Mouse (Mus musculus) bone marrow, adult 2 months (tissue): ENCODE results near the gene Mak. TPM values are rescaled to one million over a fixed set of nuclear protein-coding genes. Genes with fewer than 3 reads are reported as not detected.

Experiments
- H3K27ac ChIP-seq: fragments of 200-500 bp; 2 replicates; pipeline ENCODE4 v1.5.1; 2012; ENCODE audit warnings: low read depth, mild to moderate bottlenecking, control low read depth, inconsistent platforms, low read length; ENCODE audit not compliant: control insufficient read depth, poor library complexity, insufficient read depth
- H3K4me1 ChIP-seq: fragments of 200-500 bp; 2 replicates; pipeline ENCODE4 v1.6.1; 2011; ENCODE audit warnings: low read length; ENCODE audit not compliant: control insufficient read depth, insufficient read depth
- H3K4me3 ChIP-seq: fragments of 200-500 bp; replicated peaks from 2 replicates; pipeline ENCODE3; 2011; ENCODE audit warnings: mild to moderate bottlenecking, low read depth, low read length, control low read depth; ENCODE audit not compliant: control insufficient read depth
- CTCF ChIP-seq: fragments of 200-500 bp; IDR thresholded peaks from 2 replicates; pipeline ENCODE4 v1.5.1; 2011; ENCODE audit warnings: low read length, control low read depth; ENCODE audit not compliant: control insufficient read depth, insufficient read depth
- POLR2A ChIP-seq: fragments of 200-500 bp; IDR thresholded peaks from 2 replicates; pipeline ENCODE4 v1.6.1; 2011; ENCODE audit warnings: low read depth, mild to moderate bottlenecking, control low read depth, low read length, borderline replicate concordance; ENCODE audit not compliant: control insufficient read depth
- WGBS: fragments of 180-500 bp; shearing (Covaris S2); methylation state at CpG from one replicate; pipeline ENCODE4 v1.1.7; 2018; 5-methylcytosine and 5-hydroxymethylcytosine counted together
- polyA plus RNA-seq: library from polyadenylated mRNA; stranded (reverse); fragments of >200 nt; gene quantifications from 2 replicates; pipeline ENCODE4 v1.2.4, GENCODE M21; 2011; ENCODE audit warnings: low replicate concordance; ENCODE audit not compliant: missing spikeins, insufficient read depth, insufficient read length

Gene Mak
- polyA plus RNA-seq, 1 experiment, result not detected

DNA sequence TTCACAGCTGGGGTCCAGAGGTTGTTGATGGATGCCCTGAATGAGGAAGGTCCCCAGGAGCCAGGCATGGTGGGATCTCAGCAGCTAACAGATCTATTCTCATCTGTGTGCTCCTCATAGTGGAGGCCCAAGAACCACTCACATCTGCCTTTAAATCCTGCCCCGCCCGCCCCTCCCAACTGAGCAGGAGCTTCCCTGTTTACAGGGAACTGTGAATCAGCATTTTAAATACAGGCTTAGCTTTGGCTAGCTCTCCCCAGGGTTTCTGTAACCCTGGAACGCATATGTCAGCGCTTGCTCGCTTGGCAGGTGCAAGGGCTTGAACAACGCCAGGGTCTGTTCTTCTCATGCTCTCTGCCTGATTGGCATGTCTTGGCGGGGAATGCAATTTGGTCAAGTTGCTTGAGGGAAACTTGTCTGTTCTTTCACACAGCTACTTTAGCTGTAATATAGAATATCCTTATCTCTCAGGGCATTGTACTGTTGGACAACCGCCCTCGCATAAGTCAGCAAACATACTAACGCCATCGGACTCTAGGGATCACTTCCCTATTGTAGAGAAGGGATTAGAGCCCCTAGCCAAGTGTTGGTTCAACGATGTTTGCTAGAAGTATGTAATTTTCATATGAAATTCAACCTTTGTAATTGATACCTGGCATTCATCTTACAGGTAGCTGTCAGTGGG, 24.5 kb upstream of the Mak start:
- TF ChIP-seq POLR2A, result no peak
- no peak for TF ChIP-seq CTCF
- H3K27ac ChIP-seq, result no peak overlapping the region

DNA sequence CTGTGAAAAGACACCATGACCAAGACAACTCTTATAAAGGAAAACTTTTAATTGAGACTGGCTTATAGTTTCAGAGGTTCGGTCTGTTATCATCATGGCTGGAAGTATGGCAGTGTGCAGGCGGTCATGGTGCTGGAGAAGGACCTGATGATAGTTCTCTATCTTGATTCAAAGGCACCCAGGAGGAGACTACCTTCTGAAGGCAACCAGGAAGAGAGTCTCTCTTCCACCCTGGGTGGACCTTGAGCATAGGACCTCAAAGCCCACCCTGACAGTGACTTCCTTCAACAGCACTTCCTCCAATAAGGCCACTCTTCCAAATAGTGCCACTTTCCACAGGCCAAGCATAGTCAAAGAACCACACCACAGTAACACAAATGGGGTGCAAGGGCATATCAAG, 20.5 kb upstream of the Mak start:
- 81% methylated on average over 2 of the region's 2 CpGs for WGBS
- TF ChIP-seq CTCF (no peak), POLR2A (no peak)
- no peak overlapping the region for H3K4me3 ChIP-seq
- H3K27ac ChIP-seq, result no peak overlapping the region
- H3K4me1 ChIP-seq, result no peaks in the 10 kb centered on the region

More for the DNA sequence above, 24.5 kb upstream of the Mak start:
- Histone ChIP-seq H3K4me1 (no peaks in the 10 kb centered on the region), H3K4me3 (no peak overlapping the region)
- WGBS, result 76% methylated on average over 12 of the region's 12 CpGs

DNA sequence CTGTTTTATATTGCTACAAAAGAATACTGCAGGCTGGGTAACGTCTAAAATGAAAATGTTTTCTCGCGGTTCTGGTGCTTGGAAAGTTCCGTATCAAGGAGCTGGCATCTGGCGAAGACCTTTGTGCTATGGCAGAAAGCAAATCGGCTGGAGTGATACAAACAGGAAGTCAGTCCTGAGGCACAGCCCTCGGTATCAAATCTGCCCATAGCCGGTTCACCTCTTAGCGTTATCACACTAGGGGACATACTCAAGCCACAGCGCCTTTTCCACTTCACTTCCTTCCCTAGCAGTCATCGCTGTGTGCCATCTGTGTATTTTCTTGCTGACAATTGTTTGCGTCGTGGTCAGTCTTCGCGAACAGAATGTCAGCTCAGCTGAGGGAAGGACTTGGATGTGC, 18.8 kb upstream of the Mak start:
- Histone ChIP-seq H3K4me1 (no peaks in the 10 kb centered on the region), H3K4me3 (no peak overlapping the region), H3K27ac (no peak overlapping the region)
- WGBS, result 52% methylated on average over 15 of the region's 15 CpGs
- TF ChIP-seq POLR2A, result no peak
- TF ChIP-seq CTCF, result no peak

GRCm38 (mm10) chr13:41097324-41098058, 18.0 kb upstream of the Mak start:
- TF ChIP-seq POLR2A (no peak), CTCF (no peak)
- H3K4me1 ChIP-seq, result no peaks in the 10 kb centered on the region
- no peak overlapping the region for H3K4me3 ChIP-seq
- no peak overlapping the region for H3K27ac ChIP-seq
- WGBS, result 29% methylated on average over 16 of the region's 16 CpGs

DNA sequence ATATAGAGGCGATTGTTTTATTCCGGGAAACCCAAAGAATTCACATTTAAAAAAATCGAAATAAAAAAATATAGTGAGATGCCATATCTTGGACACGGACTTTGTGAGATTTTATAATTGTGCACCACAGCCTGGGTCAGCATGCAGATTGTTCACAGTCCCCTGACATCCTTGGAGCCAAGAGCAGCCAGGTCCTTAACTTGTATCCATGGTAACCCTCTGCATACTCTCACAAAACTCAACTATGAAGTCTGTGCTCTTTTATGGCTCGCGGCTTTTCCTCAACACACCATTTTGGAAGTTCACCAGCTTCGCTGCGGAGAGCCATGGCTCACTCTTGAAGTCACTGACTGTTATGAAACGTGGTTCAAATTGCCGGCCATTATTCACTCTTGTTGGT, 14.7 kb upstream of the Mak start:
- Histone ChIP-seq H3K27ac (no peak overlapping the region), H3K4me1 (no peaks in the 10 kb centered on the region), H3K4me3 (no peak overlapping the region)
- WGBS, result 82% methylated on average over 10 of the region's 10 CpGs
- TF ChIP-seq CTCF, result no peak
- no peak for TF ChIP-seq POLR2A

- H3K4me1 ChIP-seq, result no peaks in the 10 kb centered on the region
- H3K4me3 ChIP-seq, result no peak overlapping the region
- H3K27ac ChIP-seq, result no peak overlapping the region
- 55% methylated on average over 10 of the region's 10 CpGs for WGBS
- TF ChIP-seq POLR2A (no peak), CTCF (no peak)
Observed at GRCm38 (mm10) chr13:41091271-41091670, 11.8 kb upstream of the Mak start.

GRCm38 (mm10) chr13:41088746-41089145, 9.2 kb upstream of the Mak start:
- Histone ChIP-seq H3K4me3 (no peak overlapping the region), H3K27ac (no peak overlapping the region)
- TF ChIP-seq POLR2A (no peak), CTCF (no peak)

DNA sequence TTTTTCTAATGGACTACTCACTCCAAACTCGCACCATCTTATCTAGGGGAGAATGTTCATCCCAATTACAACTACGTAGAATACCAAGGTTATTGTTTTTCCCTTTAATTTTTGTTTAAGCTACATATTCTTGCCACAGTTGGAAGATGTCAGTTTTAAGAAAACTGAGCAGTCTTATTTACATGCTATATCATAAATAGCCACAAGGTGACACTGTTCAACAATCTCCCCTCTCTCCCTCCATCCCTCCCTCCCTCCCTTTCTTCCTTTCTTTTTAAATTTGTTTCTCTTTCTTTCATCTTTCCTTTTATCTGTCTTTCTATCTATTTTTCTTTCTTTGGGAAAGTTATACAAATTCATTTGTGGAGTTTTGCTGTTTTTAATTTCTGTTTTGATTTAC, 5.6 kb upstream of the Mak start:
- no peak overlapping the region for H3K27ac ChIP-seq
- WGBS, result 46% methylated on average over 2 of the region's 2 CpGs

More at GRCm38 (mm10) chr13:41088746-41089145, 9.2 kb upstream of the Mak start:
- H3K4me1 ChIP-seq, result no peaks in the 10 kb centered on the region; the same call in 1 of the 2 replicates

GRCm38 (mm10) chr13:41084521-41084920, 5.0 kb upstream of the Mak start:
- TF ChIP-seq CTCF, result no peak
- no peak for TF ChIP-seq POLR2A
- H3K27ac ChIP-seq, result 0 out of 2 replicates have a peak overlapping the region, but pooled peaks have one; percentile 31
- H3K4me3 ChIP-seq, result no peak overlapping the region
- 9% methylated on average over 3 of the region's 3 CpGs for WGBS
- H3K4me1 ChIP-seq, result no peaks in the 10 kb centered on the region; the same call in 1 of the 2 replicates

More for the DNA sequence above, 5.6 kb upstream of the Mak start:
- no peaks in the 10 kb centered on the region; the same call in 1 of the 2 replicates for H3K4me1 ChIP-seq
- H3K4me3 ChIP-seq, result no peak overlapping the region
- TF ChIP-seq POLR2A (no peak), CTCF (no peak)
